In the genomic region with DNA sequence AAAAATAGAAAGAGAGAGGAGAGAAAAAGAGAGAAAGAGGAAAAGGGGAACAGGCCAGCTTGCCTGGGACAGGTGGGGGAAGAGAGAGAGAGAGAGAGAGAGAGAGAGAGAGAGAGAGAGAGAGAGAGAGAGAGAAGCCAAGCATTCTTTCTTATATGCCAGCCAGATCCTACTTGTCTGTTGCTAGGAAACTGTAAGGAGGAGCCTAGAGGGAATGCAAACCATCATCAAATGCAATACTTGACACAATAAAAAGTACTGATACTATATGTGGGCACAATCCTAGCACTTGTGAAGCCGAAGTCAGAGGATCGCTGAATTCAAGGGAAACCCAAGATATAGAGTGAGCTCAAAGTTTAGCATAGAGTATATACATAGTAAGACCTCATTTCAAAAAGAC, we compare ENCODE assay signal across 18 mouse cellular contexts.
"Had no signal": no experiment of that assay in that cellular context is flagged by ENCODE, and none has a peak within 500 bp of the region (broad histone marks: within the 10 kb centered on the region; RNA-seq: fewer than 3 reads in every experiment).

No protein-coding gene starts in this region.

- H3K9ac ChIP-seq: liver, embryonic 15.5 days; liver, postnatal 0 days; lung, embryonic 15.5 days; midbrain, embryonic 13.5 days; neural tube, embryonic 12.5 days; stomach, embryonic 15.5 days had no signal

- H3K4me1 ChIP-seq: liver, embryonic 15.5 days; lung, embryonic 15.5 days; megakaryocyte, embryonic 14.5 days; midbrain, embryonic 13.5 days; neural tube, embryonic 12.5 days; stomach, embryonic 15.5 days had no signal

- DNase-seq: liver, postnatal 0 days; lung, adult 2 months; lung, postnatal 14 days; lung, postnatal 36 days; right cerebral cortex, postnatal 14 days; thymus, adult 2 months; thymus, postnatal 25 days; thymus, postnatal 4 days had no signal

- H3K36me3 ChIP-seq: liver, embryonic 15.5 days; lung, embryonic 15.5 days; midbrain, embryonic 13.5 days; neural tube, embryonic 12.5 days; stomach, embryonic 15.5 days had no signal

- ATAC-seq: liver, postnatal 0 days; lung, postnatal 0 days; midbrain, embryonic 13.5 days had no signal

- H3K27me3 ChIP-seq: liver, embryonic 15.5 days; lung, embryonic 15.5 days; megakaryocyte, embryonic 14.5 days; midbrain, embryonic 13.5 days; neural tube, embryonic 12.5 days; stomach, embryonic 15.5 days had no signal

- H3K4me3 ChIP-seq: liver, embryonic 15.5 days; lung, embryonic 15.5 days; megakaryocyte, embryonic 14.5 days; midbrain, embryonic 13.5 days; neural tube, embryonic 12.5 days; stomach, embryonic 15.5 days had no signal

- H3K9me3 ChIP-seq: liver, embryonic 15.5 days; lung, embryonic 15.5 days; megakaryocyte, embryonic 14.5 days; midbrain, embryonic 13.5 days; neural tube, embryonic 12.5 days; stomach, embryonic 15.5 days had no signal

- H3K27ac ChIP-seq: liver, embryonic 15.5 days; lung, embryonic 15.5 days; macrophage; midbrain, embryonic 13.5 days; neural tube, embryonic 12.5 days; stomach, embryonic 15.5 days; stomach, postnatal 0 days had no signal

- H3K4me2 ChIP-seq: liver, embryonic 15.5 days; lung, embryonic 15.5 days; midbrain, embryonic 11.5 days; midbrain, embryonic 13.5 days; neural tube, embryonic 12.5 days; stomach, embryonic 15.5 days had no signal
